Comparison of ENCODE assay signal across 11 mouse cellular contexts in the genomic region with DNA sequence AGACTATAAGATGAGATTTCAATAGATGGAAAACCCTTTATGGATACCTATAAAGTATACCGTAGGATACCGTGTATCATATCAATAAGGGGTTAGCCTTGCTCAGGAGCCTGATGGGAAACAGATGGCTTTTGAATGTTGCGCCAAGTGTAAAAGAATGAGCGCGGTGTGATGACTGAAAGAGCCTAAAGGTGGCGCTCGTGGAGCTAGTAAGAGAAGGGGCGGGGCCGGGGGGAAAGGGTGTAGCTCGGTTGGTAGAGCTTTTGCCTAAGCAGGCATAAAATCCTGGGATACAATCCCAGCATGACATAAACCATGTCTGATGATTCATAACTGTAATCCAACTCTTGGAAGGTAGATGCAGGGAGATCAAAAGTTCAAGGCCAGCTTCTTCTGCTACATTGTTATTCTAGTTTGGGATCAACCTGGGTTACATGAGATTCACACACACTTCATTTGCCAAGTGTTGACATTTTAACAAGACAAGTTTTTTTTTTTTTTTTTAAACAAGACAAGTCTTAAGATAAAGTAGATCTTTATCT. TPM values are rescaled to one million over a fixed set of nuclear protein-coding genes. Genes with fewer than 3 reads are reported as not detected.
DNase-seq lines count a peak whose midpoint lies in the region; ATAC-seq and TF ChIP-seq lines count a peak whose summit lies in the region.
"Had no signal": no experiment of that assay in that cellular context is flagged by ENCODE, and none has a peak within 500 bp of the region (broad histone marks: within the 10 kb centered on the region; RNA-seq: fewer than 3 reads in every experiment).

No protein-coding gene starts in this region.

- H3K27ac ChIP-seq in intestine, embryonic 14.5 days (ENCODE audit: low read depth) = no peak overlapping the region
- H3K27ac ChIP-seq in intestine, embryonic 16.5 days (ENCODE audit: low read length) = no peak overlapping the region
- H3K27ac ChIP-seq in CH12.LX (ENCODE audit: insufficient read depth, low read depth) = no peak overlapping the region
- H3K27ac ChIP-seq: embryonic facial prominence, embryonic 12.5 days; hindbrain, embryonic 13.5 days had no signal

- ATAC-seq in intestine, embryonic 14.5 days (replicated peaks; ENCODE audit: low FRiP score, low TSS enrichment, low read depth) = no peak
- no peak for ATAC-seq in intestine, embryonic 16.5 days
- ATAC-seq: forebrain, embryonic 16.5 days had no signal

- no peaks in the 10 kb centered on the region for H3K9me3 ChIP-seq in intestine, embryonic 14.5 days (ENCODE audit: control insufficient read depth, low read length)
- H3K9me3 ChIP-seq in intestine, embryonic 16.5 days (ENCODE audit: control insufficient read depth, low read length) = no peaks in the 10 kb centered on the region
- no peaks in the 10 kb centered on the region for H3K9me3 ChIP-seq in CH12.LX (replicated peaks; ENCODE audit: low read length)
- H3K9me3 ChIP-seq: embryonic facial prominence, embryonic 12.5 days; hindbrain, embryonic 13.5 days had no signal

- no peak overlapping the region for H3K9ac ChIP-seq in intestine, embryonic 14.5 days (ENCODE audit: low read length)
- H3K9ac ChIP-seq in intestine, embryonic 16.5 days (ENCODE audit: low read depth, low read length) = no peak overlapping the region
- no peak overlapping the region for H3K9ac ChIP-seq in CH12.LX (ENCODE audit: insufficient read depth, low read depth)
- H3K9ac ChIP-seq: embryonic facial prominence, embryonic 12.5 days; hindbrain, embryonic 13.5 days had no signal

- no peaks in the 10 kb centered on the region for H3K36me3 ChIP-seq in intestine, embryonic 14.5 days (ENCODE audit: control insufficient read depth, insufficient read depth, low read length)
- H3K36me3 ChIP-seq in intestine, embryonic 16.5 days (ENCODE audit: control insufficient read depth, insufficient read depth, low read length) = no peaks in the 10 kb centered on the region
- no peaks in the 10 kb centered on the region for H3K36me3 ChIP-seq in CH12.LX (replicated peaks in 1 of 2; ENCODE audit: control insufficient read depth in 1 of 2, insufficient read depth in 1 of 2, low read length in 1 of 2)
- H3K36me3 ChIP-seq: embryonic facial prominence, embryonic 12.5 days; hindbrain, embryonic 13.5 days had no signal

- no peak overlapping the region for H3K4me3 ChIP-seq in intestine, embryonic 14.5 days (ENCODE audit: low read depth, low read length)
- H3K4me3 ChIP-seq in intestine, embryonic 16.5 days (ENCODE audit: low read length) = no peak overlapping the region
- no peak overlapping the region for H3K4me3 ChIP-seq in CH12.LX (replicated peaks in 1 of 3; ENCODE audit: low read depth in 2 of 3, low read length in 2 of 3, poor library complexity in 1 of 3)
- H3K4me3 ChIP-seq: embryonic facial prominence, embryonic 12.5 days; hindbrain, embryonic 13.5 days had no signal

- in situ Hi-C loops in CH12.LX (cut with MboI; ENCODE audit: low pct_ligation_motif_present, low pct_unique_long_range_greater_than_20kb, low sequenced_read_pairs) = loop anchor here (10.0 kb wide), 1 partner anchor 100 kb away; no protein-coding TSS in a partner anchor

- WGBS in intestine, embryonic 14.5 days = 63% methylated on average over 10 of the region's 10 CpGs
- 66% methylated on average over 10 of the region's 10 CpGs for WGBS in intestine, embryonic 16.5 days

- no peak overlapping the region for H3K4me2 ChIP-seq in intestine, embryonic 14.5 days (ENCODE audit: low read length)
- H3K4me2 ChIP-seq in intestine, embryonic 16.5 days (ENCODE audit: low read depth, low read length) = no peak overlapping the region
- H3K4me2 ChIP-seq in CH12.LX (ENCODE audit: insufficient read depth, low read depth, poor library complexity, severe bottlenecking) = no peak overlapping the region
- H3K4me2 ChIP-seq: embryonic facial prominence, embryonic 12.5 days; hindbrain, embryonic 13.5 days had no signal

- H3K27me3 ChIP-seq in intestine, embryonic 14.5 days (replicated peaks; ENCODE audit: control insufficient read depth, insufficient read depth, low read length) = no peaks in the 10 kb centered on the region
- H3K27me3 ChIP-seq in intestine, embryonic 16.5 days (replicated peaks; ENCODE audit: control insufficient read depth, insufficient read depth, low read length) = no peaks in the 10 kb centered on the region
- H3K27me3 ChIP-seq in CH12.LX (replicated peaks) = no peaks in the 10 kb centered on the region
- H3K27me3 ChIP-seq: embryonic facial prominence, embryonic 12.5 days; hindbrain, embryonic 13.5 days had no signal

- no peak for TF ChIP-seq RAD21 in CH12.LX (IDR thresholded peaks at IDR 0.05; ENCODE audit: low read depth, low read length)

- no peaks in the 10 kb centered on the region for H3K79me2 ChIP-seq in CH12.LX (replicated peaks; ENCODE audit: control insufficient read depth, extremely low read depth, insufficient read depth, poor library complexity, severe bottlenecking)

- H3K4me1 ChIP-seq in intestine, embryonic 14.5 days (replicated peaks; ENCODE audit: control insufficient read depth, insufficient read depth, low read length) = no peaks in the 10 kb centered on the region
- H3K4me1 ChIP-seq in intestine, embryonic 16.5 days (ENCODE audit: control insufficient read depth, insufficient read depth, low read length) = no peaks in the 10 kb centered on the region
- H3K4me1 ChIP-seq in CH12.LX (ENCODE audit: control insufficient read depth in 1 of 2, insufficient read depth in 2 of 2) = peaks cover 0 to 6% of the 10 kb centered on the region in 2 experiments; a peak in 1 of 4 replicates
- H3K4me1 ChIP-seq: embryonic facial prominence, embryonic 12.5 days; hindbrain, embryonic 13.5 days had no signal

- TF ChIP-seq EP300 in CH12.LX (IDR thresholded peaks at IDR 0.05; ENCODE audit: low read length) = no peak

- TF ChIP-seq POLR2A in CH12.LX (IDR thresholded peaks at IDR 0.05; ENCODE audit: low read depth, low read length) = no peak

- dilution Hi-C loops in CH12.LX (cut with MboI; ENCODE audit: extremely low pct_ligation_motif_present, extremely low pct_unique_long_range_greater_than_20kb, low sequenced_read_pairs) = no loop called here

- TF ChIP-seq CTCF in CH12.LX (conservative IDR thresholded peaks at IDR 0.05 in 1 of 2, IDR thresholded peaks at IDR 0.05 in 1 of 2; ENCODE audit: low read depth in 2 of 2, low read length in 2 of 2) = peak in 1 of 2 experiments; percentile 25; a peak in 1 of 4 replicates

- peak; percentile 32 for DNase-seq in intestine, embryonic 14.5 days (ENCODE audit: low spot score)
- DNase-seq in 3T3-L1 (ENCODE audit: low read depth, low spot score) (peak; percentile 38), CH12.LX (ENCODE audit: extremely low read depth) (peak; percentile 3)
- peak; percentile 45 for DNase-seq in gonadal fat pad, adult 2 months (ENCODE audit: low read depth)
- no peak for DNase-seq in right cerebral cortex, adult 2 months (ENCODE audit: low spot score in 2 of 2)
- no peak for DNase-seq in layer of hippocampus, postnatal 10 days (ENCODE audit: low spot score in 2 of 2)
- DNase-seq: cerebellum, adult 18-20 months had no signal

TF ChIP-seq in CH12.LX, 34 proteins besides CTCF, POLR2A, EP300 and RAD21:
- TF ChIP-seq MAX (IDR thresholded peaks at IDR 0.05; ENCODE audit: low read length) (no peak), E2F4 (IDR thresholded peaks at IDR 0.05; ENCODE audit: insufficient replicate concordance, low read depth, low read length) (no peak), ZC3H11A (IDR thresholded peaks at IDR 0.05; ENCODE audit: low read depth, low read length) (no peak), UBTF (IDR thresholded peaks at IDR 0.05; ENCODE audit: low read depth, low read length) (no peak), TCF12 (IDR thresholded peaks at IDR 0.05; ENCODE audit: low read depth, low read length) (no peak), SIN3A (IDR thresholded peaks at IDR 0.05; ENCODE audit: low read length) (no peak), TBP (conservative IDR thresholded peaks at IDR 0.05; ENCODE audit: low read depth, low read length) (no peak), IRF4 (IDR thresholded peaks at IDR 0.05; ENCODE audit: low read depth, low read length) (no peak), MYC (IDR thresholded peaks at IDR 0.05; ENCODE audit: low read depth, low read length) (no peak), HCFC1 (IDR thresholded peaks at IDR 0.05; ENCODE audit: low read depth, low read length) (no peak), MAZ (IDR thresholded peaks at IDR 0.05; ENCODE audit: low read depth, low read length) (no peak), KAT2A (IDR thresholded peaks at IDR 0.05; ENCODE audit: insufficient replicate concordance, low read length) (no peak), USF2 (conservative IDR thresholded peaks at IDR 0.05; ENCODE audit: low read depth, low read length) (no peak), GABPA (IDR thresholded peaks at IDR 0.05; ENCODE audit: insufficient replicate concordance, low read depth, low read length) (no peak), MXI1 (IDR thresholded peaks at IDR 0.05; ENCODE audit: low read depth, low read length) (no peak), JUN (IDR thresholded peaks at IDR 0.05; ENCODE audit: insufficient read depth, low read depth, low read length) (no peak), USF1 (IDR thresholded peaks at IDR 0.05; ENCODE audit: low read depth, low read length) (no peak), BHLHE40 (IDR thresholded peaks at IDR 0.05; ENCODE audit: low read depth, low read length) (no peak), POLR2AphosphoS2 (IDR thresholded peaks at IDR 0.05; ENCODE audit: low read depth, low read length) (no peak), NELFE (IDR thresholded peaks at IDR 0.05; ENCODE audit: low read depth, low read length) (no peak)

RNA-seq across cellular contexts. Expression of a gene that starts 40.9 kb away (rescaled TPM):
- polyA plus RNA-seq in intestine, embryonic 14.5 days (2014; fragmentation: Nextera tagmentation; extraction: Ambion mirVana) = 7.8 and 7.9 TPM in 2 replicates
- 7.0 and 7.1 TPM in 2 replicates for polyA plus RNA-seq in intestine, embryonic 16.5 days (2015; fragmentation: Nextera tagmentation; extraction: Ambion mirVana)
- total RNA-seq in CH12.LX (2012; rRNA removed) (14.6 and 17.8 TPM in 2 replicates), CH12.LX (2014; rRNA removed) (38.2 and 38.5 TPM in 2 replicates)
- 17.9 and 21.7 TPM in 2 replicates for polyA plus RNA-seq in CH12.LX (2012; ENCODE audit: insufficient read length, low read depth)
- 6.2 and 14.9 TPM in 2 replicates for polyA plus RNA-seq in gonadal fat pad, adult 2 months (2012; rRNA removed)
- total RNA-seq in layer of hippocampus, postnatal 10 days (2021) = 1 to 10 TPM; 3.3 to 3.7 TPM

Comparison
In these comparisons a context has a peak if more than half of its experiments do, and no peak if none do; other contexts are left out.
1. DNase-seq: peak in intestine, embryonic 14.5 days (single experiment), 3T3-L1 (single experiment), CH12.LX (single experiment) and gonadal fat pad, adult 2 months (single experiment); none in right cerebral cortex, adult 2 months (0 of 2) and layer of hippocampus, postnatal 10 days (0 of 2).